ENCODE assay signal across 10 mouse cellular contexts in the genomic region with DNA sequence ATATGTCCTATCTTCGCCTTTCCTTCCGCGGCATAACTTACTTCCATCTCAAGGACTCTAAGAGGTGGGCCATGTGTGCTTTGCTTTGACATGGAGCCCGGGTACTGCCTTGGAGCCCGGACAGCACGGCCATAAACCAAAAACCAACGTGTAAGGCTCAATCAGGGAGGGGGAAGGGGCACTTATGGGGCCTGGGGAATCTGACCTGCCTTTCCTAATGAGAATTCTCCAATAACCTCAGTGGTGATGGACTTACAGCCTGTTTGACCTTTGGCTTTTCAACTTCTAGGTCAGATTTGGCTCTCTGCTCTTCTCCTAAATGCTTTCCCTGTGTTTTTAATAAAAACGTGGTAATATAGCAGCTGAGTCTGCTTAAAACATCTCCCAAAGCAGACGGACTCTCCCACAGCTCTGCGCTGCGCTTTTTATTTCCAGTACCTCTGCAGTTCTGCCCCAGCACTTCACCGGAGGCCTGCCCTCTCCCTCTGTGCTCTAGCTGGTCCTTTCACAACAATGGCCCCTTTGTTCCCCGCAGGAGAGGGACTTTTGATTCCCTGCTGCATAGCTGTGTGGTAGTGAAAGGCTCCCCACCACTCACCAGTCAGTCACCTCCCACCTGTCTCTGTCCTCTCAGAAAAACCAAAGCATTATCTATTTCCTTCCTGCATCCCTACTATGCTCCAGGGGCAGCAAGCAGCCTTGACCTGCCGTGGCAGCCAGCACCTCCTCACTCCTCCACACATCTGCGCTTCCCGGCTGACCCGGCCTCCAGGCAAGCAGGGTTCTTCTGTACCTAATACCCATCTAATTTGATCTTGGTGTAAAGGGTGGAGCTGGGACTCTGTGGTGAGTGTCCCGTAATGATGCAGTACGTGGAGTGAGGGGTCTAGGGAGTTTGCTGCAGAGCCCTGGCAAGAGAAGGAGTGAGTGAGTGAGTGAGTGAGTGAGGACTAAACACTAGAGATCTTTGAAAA. TPM values are rescaled to one million over a fixed set of nuclear protein-coding genes. Genes with fewer than 3 reads are reported as not detected.
DNase-seq lines count a peak whose midpoint lies in the region; ATAC-seq and TF ChIP-seq lines count a peak whose summit lies in the region.
"Had no signal": no experiment of that assay in that cellular context is flagged by ENCODE, and none has a peak within 500 bp of the region (broad histone marks: within the 10 kb centered on the region; RNA-seq: fewer than 3 reads in every experiment).

No protein-coding gene starts in this region.

- H3K36me3 ChIP-seq in hindbrain, embryonic 13.5 days = peaks cover 41% of the 10 kb centered on the region
- peaks cover 14% of the 10 kb centered on the region for H3K36me3 ChIP-seq in neural tube, embryonic 11.5 days (ENCODE audit: control insufficient read depth, insufficient read depth, low read length)
- H3K36me3 ChIP-seq: G1E had no signal

- 0 out of 2 replicates have a peak, but pooled peaks have one; percentile 52 for ATAC-seq in hindbrain, embryonic 13.5 days (ENCODE audit: low FRiP score)
- peak; percentile 68 for ATAC-seq in neural tube, embryonic 11.5 days (ENCODE audit: insufficient read depth, low FRiP score, low TSS enrichment)
- no peak for ATAC-seq in activated CD4-positive, CD25-positive, alpha-beta regulatory T cell, adult 4 months
- no peak for ATAC-seq in frontal cortex, adult (ENCODE audit: low TSS enrichment)

- H3K9ac ChIP-seq in hindbrain, embryonic 13.5 days = peak overlapping the region; percentile 46; the same call in 1 of the 2 replicates
- H3K9ac ChIP-seq in neural tube, embryonic 11.5 days (ENCODE audit: low read length) = no peak overlapping the region

- intact Hi-C loops in left cerebral cortex, adult 2 months (cut with DNase I) = no loop called here
- intact Hi-C loops in left cerebral cortex, postnatal 25 days (cut with DNase I) = no loop called here

- no peaks in the 10 kb centered on the region for H3K27me3 ChIP-seq in hindbrain, embryonic 13.5 days
- no peaks in the 10 kb centered on the region for H3K27me3 ChIP-seq in neural tube, embryonic 11.5 days (ENCODE audit: control insufficient read depth, insufficient read depth, low read length)

- peaks cover 50% of the 10 kb centered on the region for H3K4me1 ChIP-seq in hindbrain, embryonic 13.5 days (replicated peaks)
- H3K4me1 ChIP-seq in neural tube, embryonic 11.5 days (ENCODE audit: control insufficient read depth, insufficient read depth, low read length) = peaks cover 14% of the 10 kb centered on the region

- DNase-seq in left cerebral cortex, adult 2 months (ENCODE audit: extremely low spot score in 1 of 2, low spot score in 2 of 2) = no peak
- no peak for DNase-seq in left cerebral cortex, postnatal 25 days (ENCODE audit: low spot score in 2 of 2)
- DNase-seq in embryo, embryonic 10.5 days (ENCODE audit: low spot score) = peak; percentile 82
- peak; percentile 70 for DNase-seq in neural tube, embryonic 11.5 days (ENCODE audit: low spot score)
- no peak for DNase-seq in heart, postnatal 4 days
- DNase-seq: lung, adult 2 months had no signal

- WGBS in hindbrain, embryonic 13.5 days = 25% methylated on average over 19 of the region's 19 CpGs
- WGBS in neural tube, embryonic 11.5 days = 18% methylated on average over 19 of the region's 19 CpGs

- H3K4me3 ChIP-seq in left cerebral cortex, adult 2 months = no peak overlapping the region
- H3K4me3 ChIP-seq in hindbrain, embryonic 13.5 days = no peak overlapping the region
- H3K4me3 ChIP-seq in neural tube, embryonic 11.5 days (ENCODE audit: low read depth, low read length) = no peak overlapping the region

- H3K27ac ChIP-seq in left cerebral cortex, adult 2 months = peak overlapping the region; percentile 73
- no peak overlapping the region for H3K27ac ChIP-seq in hindbrain, embryonic 13.5 days
- H3K27ac ChIP-seq in neural tube, embryonic 11.5 days (ENCODE audit: low read depth, low read length) = peak overlapping the region; percentile 58; the same call in 1 of the 2 replicates

- H3K4me2 ChIP-seq in hindbrain, embryonic 13.5 days = no peak overlapping the region
- H3K4me2 ChIP-seq in neural tube, embryonic 11.5 days (ENCODE audit: low read depth) = no peak overlapping the region

- no peak for TF ChIP-seq CTCF in left cerebral cortex, adult 2 months (IDR thresholded peaks at IDR 0.05)

- H3K9me3 ChIP-seq in hindbrain, embryonic 13.5 days = no peaks in the 10 kb centered on the region
- no peaks in the 10 kb centered on the region for H3K9me3 ChIP-seq in neural tube, embryonic 11.5 days (ENCODE audit: control insufficient read depth, low read length)
- H3K9me3 ChIP-seq: G1E had no signal

RNA-seq across cellular contexts. Expression of a gene that starts 41.5 kb away (rescaled TPM):
- total RNA-seq in left cerebral cortex, adult 2 months (2021) = 10 to 100 TPM; 61.3 to 62.8 TPM
- total RNA-seq in left cerebral cortex, postnatal 25 days (2021) = 10 to 100 TPM; 67.2 to 69.6 TPM
- polyA plus RNA-seq in hindbrain, embryonic 13.5 days (2015; fragmentation: Nextera tagmentation; extraction: Ambion mirVana) = 20.8 and 26.1 TPM in 2 replicates
- 37.9 and 39.0 TPM in 2 replicates for polyA plus RNA-seq in neural tube, embryonic 11.5 days (2014; fragmentation: Nextera tagmentation; extraction: Ambion mirVana)
- under 1 TPM in 1 of 2 experiments, not detected in 1; 0.07 TPM for polyA plus RNA-seq in activated CD4-positive, CD25-positive, alpha-beta regulatory T cell, adult 4 months (2017; shearing (Covaris generic))
- total RNA-seq in heart, postnatal 4 days (2021) = 10 to 100 TPM; 47.4 to 47.8 TPM

Comparison
In these comparisons a context has a peak if more than half of its experiments do, and no peak if none do; other contexts are left out.
1. DNase-seq: peak in embryo, embryonic 10.5 days (single experiment) and neural tube, embryonic 11.5 days (single experiment); none in left cerebral cortex, adult 2 months (0 of 2), left cerebral cortex, postnatal 25 days (0 of 2) and heart, postnatal 4 days (single experiment).
2. ATAC-seq: peak in hindbrain, embryonic 13.5 days (single experiment) and neural tube, embryonic 11.5 days (single experiment); none in activated CD4-positive, CD25-positive, alpha-beta regulatory T cell, adult 4 months (single experiment) and frontal cortex, adult (single experiment).